Comparison of ENCODE assay signal across 8 mouse cellular contexts in genomic region chr19:7267091-7267741, GRCm38 (mm10). TPM values are rescaled to one million over a fixed set of nuclear protein-coding genes. Genes with fewer than 3 reads are reported as not detected.
DNase-seq lines count a peak whose midpoint lies in the region; ATAC-seq and TF ChIP-seq lines count a peak whose summit lies in the region.

TSS of gene Rcor2 (plus strand) at chr19:7267325.

- H3K79me2 ChIP-seq in C2C12 (ENCODE audit: control insufficient read depth, insufficient read depth), result peaks cover 15% of the 10 kb centered on the region

- H3K79me3 ChIP-seq in C2C12 (ENCODE audit: low read depth), result peaks cover 4% of the 10 kb centered on the region

- H3K9ac ChIP-seq in heart, embryonic 15.5 days, result peak within 1 kb of the TSS; percentile 89
- H3K9ac ChIP-seq in neural tube, embryonic 14.5 days (replicated peaks; ENCODE audit: low read depth, low read length), result peak within 1 kb of the TSS; percentile 82

- H3K4me1 ChIP-seq in embryonic fibroblast, embryonic 13.5 days (ENCODE audit: control insufficient read depth, insufficient read depth, low read length), result 0 out of 2 replicates have a peak, but pooled peaks cover 3% of the 10 kb centered on the region
- peaks cover 65% of the 10 kb centered on the region for H3K4me1 ChIP-seq in heart, embryonic 15.5 days (replicated peaks)
- H3K4me1 ChIP-seq in neural tube, embryonic 14.5 days (ENCODE audit: control insufficient read depth, insufficient read depth, low read length), result peaks cover 47% of the 10 kb centered on the region

- TF ChIP-seq POLR2A in embryonic fibroblast, embryonic 13.5 days (IDR thresholded peaks at IDR 0.05; ENCODE audit: low read depth, low read length), result peak; percentile 58; the same call in 1 of the 2 replicates

- H3K36me3 ChIP-seq in C2C12 (ENCODE audit: control insufficient read depth, insufficient read depth), result peaks cover 17% of the 10 kb centered on the region
- H3K36me3 ChIP-seq in heart, embryonic 15.5 days, result peaks cover 14% of the 10 kb centered on the region
- peaks cover 12% of the 10 kb centered on the region for H3K36me3 ChIP-seq in neural tube, embryonic 14.5 days (ENCODE audit: control insufficient read depth, insufficient read depth, low read length)

- peak within 1 kb of the TSS; percentile 92 for H3ac ChIP-seq in C2C12 (ENCODE audit: control insufficient read depth, insufficient read length, low read depth)

- H3K4me3 ChIP-seq in C2C12 (ENCODE audit: insufficient read depth, poor library complexity, severe bottlenecking), result peak within 1 kb of the TSS; percentile 60
- peak within 1 kb of the TSS; percentile 0; the same call in 1 of the 2 replicates for H3K4me3 ChIP-seq in embryonic fibroblast, embryonic 13.5 days (ENCODE audit: insufficient read depth, low read length)
- H3K4me3 ChIP-seq in heart, embryonic 15.5 days, result peak within 1 kb of the TSS; percentile 87
- peak within 1 kb of the TSS; percentile 77 for H3K4me3 ChIP-seq in neural tube, embryonic 14.5 days (ENCODE audit: low read depth, low read length)

- no peaks in the 10 kb centered on the region for H3K27me3 ChIP-seq in C2C12 (ENCODE audit: control insufficient read depth, insufficient read depth, insufficient read length)
- no peaks in the 10 kb centered on the region for H3K27me3 ChIP-seq in heart, embryonic 15.5 days
- no peaks in the 10 kb centered on the region for H3K27me3 ChIP-seq in neural tube, embryonic 14.5 days (ENCODE audit: control insufficient read depth, insufficient read depth, low read length)

- peak; percentile 72 for ATAC-seq in heart, embryonic 15.5 days (replicated peaks; ENCODE audit: insufficient number of reproducible peaks, insufficient read depth, low FRiP score, low read depth)
- ATAC-seq in neural tube, embryonic 14.5 days (ENCODE audit: low read depth), result peak; percentile 45

- no peaks in the 10 kb centered on the region for H3K9me3 ChIP-seq in heart, embryonic 15.5 days (replicated peaks)
- H3K9me3 ChIP-seq in neural tube, embryonic 14.5 days (ENCODE audit: control insufficient read depth, low read length), result no peaks in the 10 kb centered on the region

- 2% methylated on average over 28 of the region's 28 CpGs for WGBS in heart, embryonic 15.5 days
- 2% methylated on average over 28 of the region's 28 CpGs for WGBS in neural tube, embryonic 14.5 days

- no peak for TF ChIP-seq CTCF in C2C12 (IDR thresholded peaks at IDR 0.05; ENCODE audit: control insufficient read depth, insufficient read depth, insufficient read length)
- no peak for TF ChIP-seq CTCF in embryonic fibroblast, embryonic 13.5 days (IDR thresholded peaks at IDR 0.05; ENCODE audit: borderline replicate concordance, insufficient read depth, low read length)

- H3K4me2 ChIP-seq in heart, embryonic 15.5 days, result peak within 1 kb of the TSS; percentile 94
- peak within 1 kb of the TSS; percentile 88 for H3K4me2 ChIP-seq in neural tube, embryonic 14.5 days (ENCODE audit: low read depth, low read length)

- H3K27ac ChIP-seq in embryonic fibroblast, embryonic 13.5 days (ENCODE audit: insufficient read depth, low read length), result peak within 1 kb of the TSS; percentile 78
- H3K27ac ChIP-seq in heart, embryonic 15.5 days, result peak within 1 kb of the TSS; percentile 94
- H3K27ac ChIP-seq in neural tube, embryonic 14.5 days (ENCODE audit: low read depth, low read length), result peak within 1 kb of the TSS; percentile 95

- DNase-seq in adrenal gland, adult (ENCODE audit: inconsistent age in 2 of 2, low spot score in 1 of 2), result peak; percentile 84 to 90
- DNase-seq in kidney, postnatal 10 days, result peak; percentile 79
- peak; percentile 78 to 86 for DNase-seq in lung, adult 18-20 months
- DNase-seq in yolk sac, embryonic 10.5 days (ENCODE audit: low spot score), result peak; percentile 51

TF ChIP-seq in C2C12, 6 proteins besides CTCF, POLR2A, EP300 and RAD21:
- TF ChIP-seq MAX (IDR thresholded peaks at IDR 0.05) (peak; percentile 93), USF1 (IDR thresholded peaks at IDR 0.05; ENCODE audit: low read depth) (peak; percentile 70), FOSL1 (IDR thresholded peaks at IDR 0.05; ENCODE audit: insufficient read depth, low read length, poor library complexity, severe bottlenecking) (no peak)
TF ChIP-seq in C2C12: peak in this region for 2.

RNA-seq across cellular contexts. Expression of gene Rcor2, which starts in this region (rescaled TPM):
- 21.0 TPM for polyA plus RNA-seq in C2C12 (2012; fragmentation: generic; extraction: Trizol)
- 10.3 and 11.6 TPM in 2 replicates for polyA plus RNA-seq in embryonic fibroblast, embryonic 13.5 days (2011; ENCODE audit: insufficient read length, low read depth, missing spikeins)
- 13.1 and 16.9 TPM in 2 replicates for polyA plus RNA-seq in heart, embryonic 15.5 days (2015; fragmentation: Nextera tagmentation; extraction: Ambion mirVana)
- polyA plus RNA-seq in neural tube, embryonic 14.5 days (2014; fragmentation: Nextera tagmentation; extraction: Ambion mirVana), result 8.4 and 10.8 TPM in 2 replicates

Comparison
In these comparisons a context has a peak if more than half of its experiments do, and no peak if none do; other contexts are left out.
1. Peak in every context shown above with its lines: DNase-seq, ATAC-seq, H3K4me3 ChIP-seq and H3K27ac ChIP-seq.
2. H3K4me3 ChIP-seq: peak in every context shown above with its lines; median percentile 87 in heart, embryonic 15.5 days; 77 in neural tube, embryonic 14.5 days; 60 in C2C12; 0 in embryonic fibroblast, embryonic 13.5 days.